Mouse (Mus musculus): Measurements from ENCODE around the gene Chn1.

DNA sequence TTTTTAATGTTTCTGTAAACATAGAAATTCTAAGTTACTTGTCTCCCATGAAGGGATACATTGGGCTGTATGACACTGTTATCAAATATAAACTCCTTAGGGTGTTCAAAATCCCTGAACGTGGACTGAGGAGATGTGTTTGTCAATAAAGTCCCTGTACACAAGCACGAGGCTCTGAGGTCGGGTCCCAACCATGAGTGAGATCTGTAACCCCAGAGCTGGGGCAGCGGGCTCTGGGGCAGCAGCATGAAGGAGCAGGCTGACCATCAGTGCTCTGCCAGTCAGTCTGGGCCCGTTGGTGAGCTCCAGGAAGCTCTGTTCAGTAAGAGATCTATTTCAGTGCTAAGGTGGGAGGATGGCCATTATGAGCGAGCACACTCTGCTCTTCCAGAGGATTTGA, 13.2 kb upstream of the Chn1 start:
- TF ChIP-seq POLR2A (IDR thresholded peaks at IDR 0.05; ENCODE audit: borderline replicate concordance, extremely low read depth, low read depth, low read length) (no peak), CTCF (IDR thresholded peaks at IDR 0.05; ENCODE audit: insufficient read depth, low read length) (no peak)
